Mouse (Mus musculus): ENCODE data around the gene Hif3a.

DNA sequence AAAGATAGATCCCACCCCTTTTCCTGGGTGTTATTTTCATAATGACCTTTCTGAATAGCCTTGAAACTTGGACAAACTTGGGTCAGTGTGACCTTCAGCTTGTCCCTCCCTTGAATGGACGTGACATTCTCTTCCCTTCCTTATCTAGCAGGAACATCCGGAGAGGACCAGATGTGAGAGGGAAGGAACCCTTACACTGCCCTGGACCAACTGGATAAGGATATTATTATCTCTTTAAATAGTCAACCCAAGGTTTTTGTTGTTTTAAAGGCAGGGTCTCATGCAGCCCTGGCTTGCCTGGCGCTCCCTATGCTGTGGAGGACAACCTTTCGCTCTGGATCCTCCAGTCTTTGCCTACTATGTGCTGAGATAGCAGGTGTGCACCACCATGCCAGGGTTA, 63.0 kb downstream of the Hif3a start:
- no peak for TF ChIP-seq GATA1 (IDR thresholded peaks at IDR 0.05; ENCODE audit: borderline replicate concordance, low read length)
- TF ChIP-seq FLI1 (IDR thresholded peaks at IDR 0.05; ENCODE audit: low read length): no peak
